Mouse (Mus musculus) E14TG2a.4 (cell line): ENCODE data around the gene Cttnbp2.

Experiments used
- H3K27me3 ChIP-seq: 2 replicates; pipeline ENCODE4 v1.6.1; 2014; ENCODE audit warnings: low read length, control low read depth; ENCODE audit not compliant: insufficient read depth
- H3K36me3 ChIP-seq: 2 replicates; pipeline ENCODE4 v1.6.1; 2014; ENCODE audit warnings: low read length, control low read depth; ENCODE audit not compliant: insufficient read depth
- H3K4me1 ChIP-seq: replicated peaks from 2 replicates; pipeline ENCODE4 v1.6.1; 2014; ENCODE audit warnings: low read depth, low read length, control low read depth
- H3K4me3 ChIP-seq: replicated peaks from 2 replicates; pipeline ENCODE4 v1.5.1; 2014; ENCODE audit warnings: mild to moderate bottlenecking, low read length
- H3K9me3 ChIP-seq: 2 replicates; pipeline ENCODE4 v1.6.1; 2014; ENCODE audit warnings: low read length, control low read depth
- CTCF ChIP-seq: conservative IDR thresholded peaks from 2 replicates; pipeline ENCODE4 v1.5.1; 2014; ENCODE audit warnings: low read length
- NANOG ChIP-seq: IDR thresholded peaks from 2 replicates; pipeline ENCODE4 v1.6.1; 2014; ENCODE audit warnings: borderline replicate concordance, low read length, mixed read lengths
- POU5F1 ChIP-seq: IDR thresholded peaks from 2 replicates; pipeline ENCODE4 v1.6.1; 2014; ENCODE audit warnings: low read length, borderline replicate concordance

Cttnbp2 gene

GRCm38 (mm10) chr6:18434828-18435531, 79.7 kb downstream of the Cttnbp2 start:
- H3K36me3 ChIP-seq = no peaks in the 10 kb centered on the region
- TF ChIP-seq CTCF = no peak
- no peak for TF ChIP-seq POU5F1
- no peak for TF ChIP-seq NANOG
- no peaks in the 10 kb centered on the region for H3K4me1 ChIP-seq
- no peaks in the 10 kb centered on the region for H3K9me3 ChIP-seq
- H3K4me3 ChIP-seq = no peak overlapping the region
- no peaks in the 10 kb centered on the region; the same call in 1 of the 2 replicates for H3K27me3 ChIP-seq

- Histone ChIP-seq H3K27me3 (no peaks in the 10 kb centered on the region; the same call in 1 of the 2 replicates), H3K9me3 (no peaks in the 10 kb centered on the region), H3K4me3 (no peak overlapping the region), H3K4me1 (no peaks in the 10 kb centered on the region), H3K36me3 (no peaks in the 10 kb centered on the region)
- no peak for TF ChIP-seq POU5F1
- TF ChIP-seq CTCF = no peak
- TF ChIP-seq NANOG = no peak
Measured at GRCm38 (mm10) chr6:18434355-18434754, 80.3 kb downstream of the Cttnbp2 start.

- Histone ChIP-seq H3K4me1 (no peaks in the 10 kb centered on the region), H3K4me3 (no peak overlapping the region), H3K36me3 (no peaks in the 10 kb centered on the region), H3K27me3 (no peaks in the 10 kb centered on the region; the same call in 1 of the 2 replicates), H3K9me3 (no peaks in the 10 kb centered on the region)
- no peak for TF ChIP-seq CTCF
- no peak for TF ChIP-seq POU5F1
- TF ChIP-seq NANOG = no peak
Measured at GRCm38 (mm10) chr6:18432362-18432761, 82.3 kb downstream of the Cttnbp2 start.

- H3K36me3 ChIP-seq = no peaks in the 10 kb centered on the region
- TF ChIP-seq POU5F1 = no peak
- TF ChIP-seq CTCF = no peak
- TF ChIP-seq NANOG = no peak
Measured at GRCm38 (mm10) chr6:18431891-18432290, 82.8 kb downstream of the Cttnbp2 start.

GRCm38 (mm10) chr6:18430062-18430461, 84.6 kb downstream of the Cttnbp2 start:
- Histone ChIP-seq H3K9me3 (no peaks in the 10 kb centered on the region), H3K4me3 (no peak overlapping the region), H3K4me1 (no peaks in the 10 kb centered on the region), H3K27me3 (no peaks in the 10 kb centered on the region; the same call in 1 of the 2 replicates), H3K36me3 (no peaks in the 10 kb centered on the region)
- TF ChIP-seq NANOG (no peak), CTCF (no peak), POU5F1 (no peak)

More at GRCm38 (mm10) chr6:18431891-18432290, 82.8 kb downstream of the Cttnbp2 start:
- Histone ChIP-seq H3K4me1 (no peaks in the 10 kb centered on the region), H3K4me3 (no peak overlapping the region), H3K27me3 (no peaks in the 10 kb centered on the region; the same call in 1 of the 2 replicates), H3K9me3 (no peaks in the 10 kb centered on the region)

- H3K9me3 ChIP-seq = no peaks in the 10 kb centered on the region
- H3K4me3 ChIP-seq = no peak overlapping the region
- H3K36me3 ChIP-seq = no peaks in the 10 kb centered on the region
- H3K4me1 ChIP-seq = no peaks in the 10 kb centered on the region
- no peaks in the 10 kb centered on the region for H3K27me3 ChIP-seq
- TF ChIP-seq NANOG (no peak), CTCF (no peak), POU5F1 (no peak)
Measured at GRCm38 (mm10) chr6:18424822-18425221, 89.8 kb downstream of the Cttnbp2 start.

GRCm38 (mm10) chr6:18424367-18424766, 90.3 kb downstream of the Cttnbp2 start:
- no peaks in the 10 kb centered on the region for H3K9me3 ChIP-seq
- no peaks in the 10 kb centered on the region for H3K4me1 ChIP-seq
- H3K4me3 ChIP-seq = no peak overlapping the region
- no peaks in the 10 kb centered on the region for H3K36me3 ChIP-seq
- TF ChIP-seq NANOG (no peak), POU5F1 (no peak), CTCF (no peak)
- H3K27me3 ChIP-seq = no peaks in the 10 kb centered on the region

GRCm38 (mm10) chr6:18423112-18423511, 91.5 kb downstream of the Cttnbp2 start:
- no peaks in the 10 kb centered on the region for H3K36me3 ChIP-seq
- no peaks in the 10 kb centered on the region for H3K27me3 ChIP-seq
- H3K4me1 ChIP-seq = no peaks in the 10 kb centered on the region
- no peak for TF ChIP-seq POU5F1
- TF ChIP-seq NANOG = no peak
- TF ChIP-seq CTCF = no peak
- no peaks in the 10 kb centered on the region for H3K9me3 ChIP-seq
- no peak overlapping the region for H3K4me3 ChIP-seq

- H3K36me3 ChIP-seq = no peaks in the 10 kb centered on the region
- no peaks in the 10 kb centered on the region for H3K4me1 ChIP-seq
- no peak overlapping the region for H3K4me3 ChIP-seq
- no peak for TF ChIP-seq NANOG
- no peak for TF ChIP-seq POU5F1
- TF ChIP-seq CTCF = no peak
- no peaks in the 10 kb centered on the region for H3K9me3 ChIP-seq
- no peaks in the 10 kb centered on the region for H3K27me3 ChIP-seq
Measured at GRCm38 (mm10) chr6:18421561-18421960, 93.1 kb downstream of the Cttnbp2 start.
